Mouse (Mus musculus) intestine, embryonic 16.5 days (tissue): ENCODE measurements around the gene Mief2. TPM values are rescaled to one million over a fixed set of nuclear protein-coding genes. Genes with fewer than 3 reads are reported as not detected.

Experiments used
- ATAC-seq: fragments of 200-750 bp; cut with Nextera tagmentation; 2 replicates; pipeline ENCODE4 v1.8.0; 2017; ENCODE audit warnings: moderate TSS enrichment, moderate library complexity
- H3K27ac ChIP-seq: fragments of 300-500 bp; sonication (generic); 2 replicates; pipeline ENCODE4 v1.5.1; 2014; ENCODE audit warnings: mild to moderate bottlenecking, low read length
- H3K27me3 ChIP-seq: fragments of 300-500 bp; sonication (generic); replicated peaks from 2 replicates; pipeline ENCODE4 v1.6.1; 2014; ENCODE audit warnings: low read length, control low read depth, mixed read lengths; ENCODE audit not compliant: control insufficient read depth, insufficient read depth
- H3K36me3 ChIP-seq: fragments of 300-500 bp; sonication (generic); 2 replicates; pipeline ENCODE4 v1.6.1; 2014; ENCODE audit warnings: low read length, control low read depth; ENCODE audit not compliant: control insufficient read depth, insufficient read depth
- H3K4me1 ChIP-seq: fragments of 300-500 bp; sonication (generic); 2 replicates; pipeline ENCODE4 v1.6.1; 2014; ENCODE audit warnings: low read length, control low read depth, mixed read lengths; ENCODE audit not compliant: control insufficient read depth, insufficient read depth
- H3K4me2 ChIP-seq: fragments of 300-500 bp; sonication (generic); 2 replicates; pipeline ENCODE4 v1.6.1; 2014; ENCODE audit warnings: low read depth, low read length, control low read depth
- H3K4me3 ChIP-seq: fragments of 300-500 bp; sonication (generic); 2 replicates; pipeline ENCODE4 v1.5.1; 2014; ENCODE audit warnings: mild to moderate bottlenecking, low read length
- H3K9ac ChIP-seq: fragments of 300-500 bp; sonication (generic); 2 replicates; pipeline ENCODE4 v1.6.1; 2014; ENCODE audit warnings: low read depth, low read length
- H3K9me3 ChIP-seq: fragments of 300-500 bp; sonication (generic); 2 replicates; pipeline ENCODE4 v1.6.1; 2016; ENCODE audit warnings: low read length, control low read depth; ENCODE audit not compliant: control insufficient read depth
- WGBS: fragments of 180-500 bp; shearing (Covaris S2); extraction: QIAGEN DNeasy Blood & Tissue Kit; methylation state at CpG from one replicate; pipeline ENCODE4 v1.1.7; 2014; 5-methylcytosine and 5-hydroxymethylcytosine counted together
- polyA plus RNA-seq: library from polyadenylated mRNA; unstranded; fragments of >200 nt; fragmentation: Nextera tagmentation; extraction: Ambion mirVana; gene quantifications from 2 replicates; pipeline ENCODE4 v1.2.1, GENCODE M21; 2015

The Mief2 gene
- polyA plus RNA-seq, 1 experiment from 2014 or later: 9.8 TPM

DNA sequence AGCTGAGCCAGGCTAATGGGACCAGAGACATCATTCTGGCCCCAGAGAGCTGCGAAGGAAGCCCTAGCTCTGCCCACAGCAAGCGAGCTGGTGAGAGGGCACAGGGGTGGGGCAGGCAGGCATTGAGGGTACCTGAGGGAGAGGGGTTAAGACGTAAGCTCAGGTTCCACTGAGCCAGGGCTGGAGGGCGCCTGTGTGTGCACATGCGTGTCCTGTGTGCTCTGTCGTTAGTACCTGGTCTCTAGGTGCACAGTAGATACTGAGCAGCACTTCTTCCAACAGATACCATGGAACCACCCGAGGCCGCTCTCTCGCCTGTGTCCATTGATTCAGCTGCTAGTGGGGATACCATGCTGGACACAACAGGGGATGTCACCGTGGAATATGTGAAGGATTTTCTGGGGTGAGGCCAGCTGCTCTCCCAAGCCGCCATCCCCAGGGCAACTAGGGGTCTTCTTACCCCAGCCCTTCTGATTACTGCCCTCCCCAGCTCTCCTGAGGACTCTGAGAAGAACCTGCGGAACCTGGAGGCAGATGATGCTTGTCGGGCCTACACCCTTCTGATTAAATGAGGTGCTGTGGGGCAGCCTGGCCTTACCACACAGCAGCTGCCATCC, 15.5 kb upstream of the Mief2 start:
- no peaks in the 10 kb centered on the region for H3K4me1 ChIP-seq
- no peak overlapping the region for H3K9ac ChIP-seq
- no peak overlapping the region for H3K4me2 ChIP-seq
- no peak overlapping the region for H3K4me3 ChIP-seq
- H3K27me3 ChIP-seq: no peaks in the 10 kb centered on the region
- H3K9me3 ChIP-seq: no peaks in the 10 kb centered on the region
- ATAC-seq: no peak
- peaks cover 43% of the 10 kb centered on the region for H3K36me3 ChIP-seq
- 93% methylated on average over 13 of the region's 13 CpGs for WGBS
- H3K27ac ChIP-seq: no peak overlapping the region

DNA sequence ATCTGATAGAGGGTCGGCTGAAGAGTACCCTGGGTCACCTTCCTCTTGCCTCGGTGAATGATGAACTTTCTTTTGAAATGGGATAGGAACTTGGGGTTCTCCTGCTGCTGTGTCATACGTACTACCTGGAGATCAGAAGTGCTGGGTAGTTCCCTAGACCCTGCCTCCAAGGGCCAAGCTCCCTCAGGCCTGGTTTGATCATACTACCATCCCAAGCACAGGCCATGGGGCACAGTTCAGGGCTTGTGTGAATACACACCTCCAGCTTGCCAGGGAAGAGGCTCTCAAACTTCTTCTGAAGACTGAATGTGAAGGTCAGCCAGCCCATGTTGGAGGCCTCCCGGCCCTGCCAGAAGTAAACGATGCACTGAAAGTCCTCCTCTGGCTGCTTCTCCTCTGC, 12.4 kb upstream of the Mief2 start:
- Histone ChIP-seq H3K36me3 (peaks cover 42% of the 10 kb centered on the region), H3K4me1 (no peaks in the 10 kb centered on the region)

GRCm38 (mm10) chr11:60719263-60719662, 8.9 kb upstream of the Mief2 start:
- WGBS: 46% methylated on average over 5 of the region's 5 CpGs
- Histone ChIP-seq H3K4me3 (no peak overlapping the region), H3K36me3 (peaks cover 45% of the 10 kb centered on the region)

More for the DNA sequence above, 12.4 kb upstream of the Mief2 start:
- Histone ChIP-seq H3K4me3 (no peak overlapping the region), H3K27ac (no peak overlapping the region), H3K4me2 (no peak overlapping the region), H3K9ac (no peak overlapping the region), H3K27me3 (no peaks in the 10 kb centered on the region), H3K9me3 (no peaks in the 10 kb centered on the region)
- WGBS: 87% methylated on average over 5 of the region's 5 CpGs
- ATAC-seq: no peak

DNA sequence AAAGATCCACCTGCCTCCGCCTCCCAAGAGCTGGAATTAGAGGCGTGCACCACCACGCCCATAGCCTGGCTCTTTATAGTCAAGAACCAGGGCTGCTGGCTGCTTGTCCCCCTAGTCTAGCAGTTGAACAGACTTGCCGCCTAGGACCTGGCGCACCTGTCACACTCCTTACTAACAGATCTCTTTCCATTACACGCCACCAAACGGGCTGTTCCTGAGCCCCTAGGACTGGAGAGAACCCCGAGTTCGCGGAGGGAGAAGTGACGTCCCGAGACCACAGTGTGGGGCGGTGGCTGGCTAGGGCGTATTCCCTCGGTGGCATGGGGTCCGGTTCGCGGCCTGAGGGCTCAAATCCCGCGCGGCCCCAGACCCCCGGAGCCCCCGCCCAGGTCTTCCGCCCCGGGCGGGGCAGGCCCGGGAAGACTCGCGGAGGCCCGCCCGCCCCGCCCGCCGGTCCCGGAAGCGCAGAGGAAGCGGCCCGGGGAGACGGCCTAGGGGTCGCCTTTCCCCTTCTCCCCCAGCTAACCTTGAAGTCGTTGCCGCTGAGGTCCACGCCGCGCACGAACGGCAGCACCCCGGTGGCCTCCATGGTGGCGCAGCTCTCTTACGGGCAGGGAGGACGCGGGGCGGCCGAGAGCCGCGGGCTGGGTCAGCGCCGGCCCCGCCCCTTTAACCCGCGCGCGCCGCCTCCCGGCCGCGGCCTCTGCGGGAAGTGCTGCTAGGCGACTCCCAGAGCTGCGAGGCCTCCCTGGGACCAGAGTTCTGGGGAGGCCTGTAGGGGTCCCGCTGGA, 1.4 kb upstream of the Mief2 start, which contains the start of gene Flii:
Gene Flii (minus strand): TSS at position 663 of the 791 bp plus-strand sequence.
- Histone ChIP-seq H3K4me3 (peak within 1 kb of the TSS; percentile 91), H3K4me1 (peaks cover 22% of the 10 kb centered on the region), H3K27ac (peak within 1 kb of the TSS; percentile 91), H3K36me3 (peaks cover 17% of the 10 kb centered on the region), H3K27me3 (no peaks in the 10 kb centered on the region), H3K9me3 (no peaks in the 10 kb centered on the region), H3K9ac (peak within 1 kb of the TSS; percentile 89), H3K4me2 (peak within 1 kb of the TSS; percentile 67)
- ATAC-seq: peak; percentile 83
- WGBS: under 1% methylated on average over 63 of the region's 71 CpGs

More at GRCm38 (mm10) chr11:60719263-60719662, 8.9 kb upstream of the Mief2 start:
- H3K9me3 ChIP-seq: no peaks in the 10 kb centered on the region
- no peak overlapping the region for H3K9ac ChIP-seq
- H3K4me1 ChIP-seq: no peaks in the 10 kb centered on the region
- H3K4me2 ChIP-seq: no peak overlapping the region
- no peak overlapping the region for H3K27ac ChIP-seq
- ATAC-seq: no peak
- no peaks in the 10 kb centered on the region for H3K27me3 ChIP-seq

DNA sequence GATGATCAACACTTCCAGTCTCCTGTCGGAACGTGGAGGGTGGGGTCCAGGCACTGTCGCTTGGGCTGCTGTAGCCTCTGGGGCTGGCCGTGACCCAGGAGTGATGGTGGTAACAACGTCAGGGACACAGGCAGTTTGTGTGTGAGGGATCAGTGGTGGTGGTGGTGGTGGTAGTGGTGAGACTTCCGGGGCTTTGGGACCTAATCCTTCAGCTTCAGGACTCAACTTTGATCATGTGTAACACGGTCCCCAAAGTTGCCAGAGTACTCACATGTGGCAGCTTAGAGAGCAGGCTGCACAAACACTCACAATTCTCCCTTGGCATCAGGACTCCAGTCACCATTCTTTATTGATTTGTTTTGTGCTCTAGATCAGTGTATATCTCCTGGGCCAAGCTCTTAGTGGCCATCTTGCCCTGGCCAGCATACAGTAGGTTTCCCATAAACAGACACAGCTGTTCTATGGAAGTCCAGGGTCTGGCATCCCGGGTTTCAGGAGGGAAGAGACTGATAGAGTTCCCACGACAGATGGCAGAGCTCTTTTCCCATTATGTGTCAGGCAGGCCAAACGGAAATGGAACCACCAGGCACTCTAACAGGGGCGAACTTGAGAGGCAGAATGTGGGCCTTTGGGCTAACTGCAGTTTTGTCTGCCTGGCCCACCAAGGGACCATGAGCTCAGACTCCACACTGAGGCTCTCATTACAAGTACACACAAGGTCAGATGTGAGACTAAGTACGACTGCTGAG, 632 bp upstream of the Mief2 start:
- ATAC-seq: peak; percentile 9; the same call in 1 of the 2 replicates
- Histone ChIP-seq H3K36me3 (peaks cover 13% of the 10 kb centered on the region), H3K27me3 (no peaks in the 10 kb centered on the region), H3K4me1 (peaks cover 22% of the 10 kb centered on the region), H3K9ac (peak overlapping the region; percentile 89), H3K4me3 (peak overlapping the region; percentile 91), H3K4me2 (peak overlapping the region; percentile 67), H3K27ac (peak overlapping the region; percentile 91), H3K9me3 (no peaks in the 10 kb centered on the region)
- WGBS: 5% methylated on average over 12 of the region's 12 CpGs

- H3K4me1 ChIP-seq: peaks cover 22% of the 10 kb centered on the region
- no peak overlapping the region for H3K4me3 ChIP-seq
- no peak overlapping the region for H3K27ac ChIP-seq
- no peaks in the 10 kb centered on the region for H3K9me3 ChIP-seq
- peaks cover 6% of the 10 kb centered on the region for H3K36me3 ChIP-seq
- ATAC-seq: no peak
- 0 out of 2 replicates have a peak overlapping the region, but pooled peaks have one; percentile 89 for H3K9ac ChIP-seq
- peak overlapping the region; percentile 67; the same call in 1 of the 2 replicates for H3K4me2 ChIP-seq
- 73% methylated on average over 6 of the region's 6 CpGs for WGBS
- no peaks in the 10 kb centered on the region for H3K27me3 ChIP-seq
Observed at GRCm38 (mm10) chr11:60729217-60729641, 1.0 kb downstream of the Mief2 start.

DNA sequence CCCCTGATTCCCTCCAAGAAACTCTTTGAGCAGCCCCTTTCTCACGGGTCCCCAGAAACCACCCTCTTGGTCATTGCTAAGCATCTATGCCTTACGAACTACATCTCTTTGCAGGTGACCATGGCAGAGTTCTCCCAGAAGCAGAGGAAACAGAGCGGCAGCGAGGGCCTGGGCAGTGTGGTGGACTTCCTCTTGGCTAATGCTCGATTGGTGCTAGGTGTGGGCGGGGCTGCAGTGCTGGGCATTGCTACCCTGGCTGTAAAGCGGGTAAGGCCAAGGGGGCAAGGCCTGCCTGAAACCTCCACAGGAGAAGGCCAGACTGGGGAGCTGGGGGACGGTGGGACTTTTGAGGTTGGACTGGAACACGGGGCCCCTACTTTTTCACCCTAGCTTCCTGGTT, 2.0 kb downstream of the Mief2 start:
- Histone ChIP-seq H3K4me3 (no peak overlapping the region), H3K27ac (no peak overlapping the region), H3K4me2 (no peak overlapping the region), H3K9me3 (no peaks in the 10 kb centered on the region), H3K27me3 (no peaks in the 10 kb centered on the region), H3K36me3 (no peaks in the 10 kb centered on the region), H3K9ac (no peak overlapping the region), H3K4me1 (peaks cover 22% of the 10 kb centered on the region)
- no peak for ATAC-seq
- 80% methylated on average over 9 of the region's 9 CpGs for WGBS

- H3K36me3 ChIP-seq: no peaks in the 10 kb centered on the region
- no peaks in the 10 kb centered on the region for H3K27me3 ChIP-seq
- 88% methylated on average over 14 of the region's 14 CpGs for WGBS
- H3K4me3 ChIP-seq: no peak overlapping the region
- peaks cover 18% of the 10 kb centered on the region for H3K4me1 ChIP-seq
- no peak overlapping the region for H3K4me2 ChIP-seq
- no peak overlapping the region for H3K9ac ChIP-seq
- ATAC-seq: no peak
- H3K9me3 ChIP-seq: no peaks in the 10 kb centered on the region
- H3K27ac ChIP-seq: no peak overlapping the region
Observed at GRCm38 (mm10) chr11:60731251-60731650, 3.1 kb downstream of the Mief2 start.

DNA sequence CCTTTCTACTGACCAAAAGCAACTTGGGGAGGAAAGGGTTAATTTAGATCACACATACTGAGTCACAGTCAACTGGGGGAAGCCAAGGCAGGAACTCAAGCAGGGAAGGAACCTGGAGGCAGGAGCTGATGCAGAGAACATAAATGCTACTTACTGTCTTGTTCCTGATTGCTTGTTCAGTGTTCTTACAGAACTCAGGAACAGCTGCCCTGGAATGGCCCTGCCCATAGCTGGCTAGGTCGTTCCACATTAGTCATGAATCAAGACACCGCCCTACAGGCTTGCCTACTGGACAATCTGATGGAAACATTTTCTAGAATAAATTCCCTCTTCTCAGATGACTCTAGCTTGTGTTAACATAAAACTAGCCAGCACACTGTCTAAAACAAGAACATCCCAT, 6.0 kb downstream of the Mief2 start:
- no peak for ATAC-seq

More for the DNA sequence above, 6.0 kb downstream of the Mief2 start:
- Histone ChIP-seq H3K36me3 (0 out of 2 replicates have a peak, but pooled peaks cover 2% of the 10 kb centered on the region), H3K4me1 (peaks cover 4% of the 10 kb centered on the region; the same call in 1 of the 2 replicates), H3K9ac (no peak overlapping the region), H3K27me3 (no peaks in the 10 kb centered on the region), H3K4me3 (no peak overlapping the region), H3K9me3 (no peaks in the 10 kb centered on the region), H3K27ac (no peak overlapping the region), H3K4me2 (no peak overlapping the region)
- WGBS: 66% methylated on average over 2 of the region's 2 CpGs
